Comparison of ENCODE assay signal across 25 mouse cellular contexts in the genomic region with DNA sequence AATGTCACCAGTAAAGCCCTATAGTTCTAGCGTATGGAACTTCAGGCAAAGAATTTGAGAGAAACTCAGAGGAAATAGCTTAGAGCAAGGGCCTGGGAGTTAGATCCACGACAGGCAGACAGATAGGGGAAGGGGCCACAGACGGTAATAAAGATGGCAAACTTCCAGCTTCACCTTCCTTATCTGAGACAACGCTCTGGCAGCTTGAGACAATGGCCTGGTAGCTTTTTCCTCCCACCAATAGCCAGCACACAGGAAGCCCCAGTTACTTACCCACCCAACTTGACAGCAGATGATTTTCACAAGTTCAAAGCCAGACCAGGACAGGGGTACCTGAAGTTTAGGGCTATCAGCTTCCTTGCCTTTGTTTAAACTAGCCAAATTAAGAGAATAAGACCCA.
DNase-seq lines count a peak whose midpoint lies in the region; ATAC-seq and TF ChIP-seq lines count a peak whose summit lies in the region.
"Had no signal": no experiment of that assay in that cellular context is flagged by ENCODE, and none has a peak within 500 bp of the region (broad histone marks: within the 10 kb centered on the region; RNA-seq: fewer than 3 reads in every experiment).

No protein-coding gene starts in this region.

- H3K9me3 ChIP-seq in MEL (replicated peaks; ENCODE audit: insufficient read depth, low read length), result no peaks in the 10 kb centered on the region
- H3K9me3 ChIP-seq: embryonic facial prominence, embryonic 10.5 days; embryonic facial prominence, embryonic 12.5 days; forebrain, embryonic 13.5 days; forebrain, embryonic 15.5 days; G1E had no signal

- TF ChIP-seq POLR2A in heart, adult 2 months (IDR thresholded peaks at IDR 0.05; ENCODE audit: insufficient read depth, low read depth, low read length), result no peak
- TF ChIP-seq POLR2A in MEL (IDR thresholded peaks at IDR 0.05; ENCODE audit: control insufficient read depth in 1 of 2, insufficient read depth in 1 of 2, low read depth in 1 of 2, low read length in 2 of 2, poor library complexity in 1 of 2), result peak in 1 of 2 experiments; percentile 37; a peak in 1 of 4 replicates

- H3K79me2 ChIP-seq in heart, adult 2 months (replicated peaks; ENCODE audit: control insufficient read depth, insufficient read depth, low read length), result no peaks in the 10 kb centered on the region
- H3K79me2 ChIP-seq in MEL (ENCODE audit: control insufficient read depth, insufficient read depth, low read length, poor library complexity), result no peaks in the 10 kb centered on the region; the same call in 1 of the 2 replicates

- intact Hi-C loops in heart, adult 2 months (cut with DNase I), result no loop called here

- DNase-seq in heart, adult 11 months, result peak; percentile 46
- DNase-seq in heart, adult 2 months, result no peak
- peak; percentile 93 for DNase-seq in MEL (ENCODE audit: low read depth, low spot score)
- DNase-seq in urinary bladder, postnatal 10 days (ENCODE audit: low spot score), result no peak
- no peak for DNase-seq in layer of hippocampus, postnatal 36 days
- DNase-seq: adrenal gland, adult 8-10 months; adrenal gland, postnatal 14 days; adrenal gland, postnatal 36 days; B cell, adult 2 months; cerebellum, adult 11-12 months; cerebellum, adult 2 months; cerebellum, adult 9-10 months; cerebellum, postnatal 10 days; cerebellum, postnatal 25 days; forebrain, postnatal 0 days had no signal

- H3K27ac ChIP-seq in heart, adult 2 months, result no peak overlapping the region
- H3K27ac ChIP-seq in MEL (ENCODE audit: control insufficient read depth, low read depth, low read length), result peak overlapping the region; percentile 97
- H3K27ac ChIP-seq: embryonic facial prominence, embryonic 10.5 days; embryonic facial prominence, embryonic 12.5 days; forebrain, embryonic 13.5 days; forebrain, embryonic 15.5 days had no signal

- 24% methylated on average over 4 of the region's 4 CpGs for WGBS in heart, adult 2 months

- no peak for TF ChIP-seq EP300 in heart, adult 2 months (IDR thresholded peaks at IDR 0.05; ENCODE audit: insufficient read depth, low read depth, low read length)
- TF ChIP-seq EP300 in MEL (IDR thresholded peaks at IDR 0.05; ENCODE audit: low read depth in 1 of 2, low read length in 2 of 2), result peak; percentile 79

- ATAC-seq in megakaryocyte progenitor cell, adult 5-6 weeks (replicated peaks; ENCODE audit: poor library complexity), result peak; percentile 46
- ATAC-seq: activated CD4-positive, CD25-positive, alpha-beta regulatory T cell, adult 4 months; CD4-positive, CD25-positive, alpha-beta regulatory T cell, adult 4 months; forebrain, embryonic 13.5 days; forebrain, embryonic 15.5 days; forebrain, postnatal 0 days; Patski had no signal

- no peak overlapping the region for H3K9ac ChIP-seq in heart, adult 2 months (ENCODE audit: low read depth, low read length)
- peak overlapping the region; percentile 51 for H3K9ac ChIP-seq in MEL (ENCODE audit: control insufficient read depth, low read depth, low read length, poor library complexity, severe bottlenecking)
- H3K9ac ChIP-seq: embryonic facial prominence, embryonic 12.5 days; forebrain, embryonic 13.5 days; forebrain, embryonic 15.5 days; forebrain, postnatal 0 days had no signal

- TF ChIP-seq CTCF in heart, adult 2 months (IDR thresholded peaks at IDR 0.05), result no peak
- TF ChIP-seq CTCF in MEL (IDR thresholded peaks at IDR 0.05 in 2 of 3, conservative IDR thresholded peaks at IDR 0.05 in 1 of 3; ENCODE audit: control insufficient read depth in 1 of 3, insufficient read depth in 1 of 3, low read depth in 2 of 3, low read length in 3 of 3, poor library complexity in 1 of 3, severe bottlenecking in 1 of 3), result no peak

- no peaks in the 10 kb centered on the region for H3K36me3 ChIP-seq in heart, adult 2 months (ENCODE audit: control insufficient read depth, insufficient read depth, low read length)
- peaks cover 0 to 37% of the 10 kb centered on the region in 2 experiments; a peak in 2 of 4 replicates for H3K36me3 ChIP-seq in MEL (ENCODE audit: control insufficient read depth in 1 of 2, insufficient read depth in 2 of 2, low read length in 2 of 2)
- H3K36me3 ChIP-seq: embryonic facial prominence, embryonic 10.5 days; embryonic facial prominence, embryonic 12.5 days; forebrain, embryonic 15.5 days; G1E had no signal

- no peaks in the 10 kb centered on the region for H3K27me3 ChIP-seq in heart, adult 2 months (ENCODE audit: control insufficient read depth, insufficient read depth, low read length)
- no peaks in the 10 kb centered on the region for H3K27me3 ChIP-seq in MEL (ENCODE audit: control insufficient read depth in 1 of 2, insufficient read depth in 2 of 2, low read length in 2 of 2)
- H3K27me3 ChIP-seq: CH12.LX; embryonic facial prominence, embryonic 12.5 days; forebrain, embryonic 13.5 days; forebrain, embryonic 15.5 days; Patski had no signal

- H3K4me1 ChIP-seq in heart, adult 2 months (ENCODE audit: control insufficient read depth, insufficient read depth, low read length), result no peaks in the 10 kb centered on the region
- peaks cover 26 to 48% of the 10 kb centered on the region in 2 experiments for H3K4me1 ChIP-seq in MEL (ENCODE audit: control insufficient read depth in 1 of 2, insufficient read depth in 2 of 2, low read length in 2 of 2)
- H3K4me1 ChIP-seq: embryonic facial prominence, embryonic 12.5 days; forebrain, embryonic 13.5 days; forebrain, embryonic 15.5 days had no signal

- no peak overlapping the region for H3K4me3 ChIP-seq in heart, adult 2 months
- peak overlapping the region in 1 of 2 experiments; percentile 7; a peak in 1 of 4 replicates for H3K4me3 ChIP-seq in MEL (ENCODE audit: control insufficient read depth in 1 of 2, insufficient read depth in 1 of 2, low read depth in 2 of 2, low read length in 2 of 2)
- H3K4me3 ChIP-seq: embryonic facial prominence, embryonic 10.5 days; embryonic facial prominence, embryonic 12.5 days; forebrain, embryonic 13.5 days; forebrain, embryonic 15.5 days had no signal

- TF ChIP-seq RAD21 in MEL (IDR thresholded peaks at IDR 0.05; ENCODE audit: low read depth, low read length), result no peak

TF ChIP-seq in MEL, 35 proteins besides CTCF, POLR2A, EP300 and RAD21:
- TF ChIP-seq TBP (IDR thresholded peaks at IDR 0.05; ENCODE audit: low read depth, low read length), result peak; percentile 74; the same call in 1 of the 2 replicates
- TF ChIP-seq TAL1 (IDR thresholded peaks at IDR 0.05; ENCODE audit: low read length), result peak; percentile 89
- peak; percentile 48; the same call in 1 of the 2 replicates for TF ChIP-seq MAX (IDR thresholded peaks at IDR 0.05; ENCODE audit: low read length)
- no peak for TF ChIP-seq UBTF (IDR thresholded peaks at IDR 0.05; ENCODE audit: borderline replicate concordance, insufficient read depth, low read depth, low read length)
- TF ChIP-seq MAZ (IDR thresholded peaks at IDR 0.05; ENCODE audit: low read depth, low read length), result 0 out of 2 replicates have a peak, but pooled peaks have one; percentile 18
- no peak for TF ChIP-seq MYB (IDR thresholded peaks at IDR 0.05; ENCODE audit: low read depth, low read length)
- TF ChIP-seq KAT2A (conservative IDR thresholded peaks at IDR 0.05; ENCODE audit: low read depth, low read length), result no peak
- peak; percentile 90 for TF ChIP-seq GATA1 (IDR thresholded peaks at IDR 0.05; ENCODE audit: low read depth, low read length)
- 0 out of 2 replicates have a peak, but pooled peaks have one; percentile 17 for TF ChIP-seq HCFC1 (IDR thresholded peaks at IDR 0.05; ENCODE audit: low read depth, low read length)
- peak; percentile 82 for TF ChIP-seq ETS1 (IDR thresholded peaks at IDR 0.05; ENCODE audit: low read depth, low read length)
- 0 out of 2 replicates have a peak, but pooled peaks have one; percentile 3 for TF ChIP-seq BHLHE40 (IDR thresholded peaks at IDR 0.05; ENCODE audit: borderline replicate concordance, low read depth, low read length)
- TF ChIP-seq CHD1 (IDR thresholded peaks at IDR 0.05; ENCODE audit: low read depth, low read length), result 0 out of 2 replicates have a peak, but pooled peaks have one; percentile 3
- TF ChIP-seq POLR2AphosphoS2 (IDR thresholded peaks at IDR 0.05; ENCODE audit: low read length), result no peak
- no peak for TF ChIP-seq SMC3 (IDR thresholded peaks at IDR 0.05; ENCODE audit: low read depth, low read length)
- peak; percentile 79 for TF ChIP-seq TCF12 (IDR thresholded peaks at IDR 0.05; ENCODE audit: low read depth, low read length)
- 0 out of 2 replicates have a peak, but pooled peaks have one; percentile 17 for TF ChIP-seq ELF1 (IDR thresholded peaks at IDR 0.05; ENCODE audit: low read depth, low read length)
- peak; percentile 21; the same call in 1 of the 2 replicates for TF ChIP-seq RCOR1 (IDR thresholded peaks at IDR 0.05; ENCODE audit: low read depth, low read length)
- peak; percentile 63 for TF ChIP-seq SIN3A (IDR thresholded peaks at IDR 0.05; ENCODE audit: low read length)
TF ChIP-seq in MEL: peak in this region for 13.

Comparison
In these comparisons a context has a peak if more than half of its experiments do, and no peak if none do; other contexts are left out.
1. DNase-seq: peak in heart, adult 11 months (single experiment) and MEL (single experiment); none in heart, adult 2 months (0 of 2), urinary bladder, postnatal 10 days (single experiment) and layer of hippocampus, postnatal 36 days (0 of 2).